Mouse (Mus musculus) inflammation-experienced regulatory T-cells, adult 6 months (primary cell): Measurements from ENCODE around the gene Oaz1. TPM values are rescaled to one million over a fixed set of nuclear protein-coding genes. Genes with fewer than 3 reads are reported as not detected.

Source experiments
- ATAC-seq: one replicate; pipeline ENCODE4 v1.8.0; 2017
- polyA plus RNA-seq, 3 experiments: library from polyadenylated mRNA; unstranded; fragments of 100-300 nt; shearing (Covaris generic); gene quantifications; one replicate each; pipeline ENCODE4 v1.2.1; 2017

Oaz1 gene
- polyA plus RNA-seq, 3 experiments from 2014 or later: 1,680 to 2,431 (median 2,240) TPM

- peak; percentile 84 for ATAC-seq
These were observed 28.7 kb downstream of the Oaz1 start, which contains the start of the genes Lsm7 and Sppl2b for GRCm38 (mm10) chr10:80854913-80855748. Lsm7 (minus strand) TSS chr10:80855209. Sppl2b (plus strand) TSS chr10:80855275.

GRCm38 (mm10) chr10:80855749-80856073 is 29.3 kb downstream of the Oaz1 start:
- no peak for ATAC-seq

GRCm38 (mm10) chr10:80856267-80856666 is 29.8 kb downstream of the Oaz1 start:
- ATAC-seq: no peak

- ATAC-seq: no peak
These were observed 30.5 kb downstream of the Oaz1 start for GRCm38 (mm10) chr10:80856908-80857307.

- no peak for ATAC-seq
These were observed 30.9 kb downstream of the Oaz1 start for GRCm38 (mm10) chr10:80857386-80857785.

GRCm38 (mm10) chr10:80857848-80858247 is 31.4 kb downstream of the Oaz1 start:
- no peak for ATAC-seq

GRCm38 (mm10) chr10:80858350-80858935 is 32.0 kb downstream of the Oaz1 start:
- no peak for ATAC-seq

GRCm38 (mm10) chr10:80862305-80862704 is 35.8 kb downstream of the Oaz1 start:
- no peak for ATAC-seq

GRCm38 (mm10) chr10:80864446-80864845 is 38.0 kb downstream of the Oaz1 start:
- no peak for ATAC-seq

GRCm38 (mm10) chr10:80870993-80871392 is 44.5 kb downstream of the Oaz1 start:
- no peak for ATAC-seq

- no peak for ATAC-seq
These were observed 45.1 kb downstream of the Oaz1 start, which contains the start of gene Tmprss9 for GRCm38 (mm10) chr10:80871581-80871980. Tmprss9 (plus strand) TSS chr10:80871848.

GRCm38 (mm10) chr10:80874035-80874434 is 47.6 kb downstream of the Oaz1 start:
- no peak for ATAC-seq

- peak; percentile 43 for ATAC-seq
These were observed 49.6 kb downstream of the Oaz1 start for GRCm38 (mm10) chr10:80876028-80876427.

GRCm38 (mm10) chr10:80876594-80876993 is 50.1 kb downstream of the Oaz1 start:
- no peak for ATAC-seq

Other genes with a start within 250 kb of the Oaz1 start
- 1 to 10 TPM; 6.3 to 7.1 (median 6.8) TPM for gene Klf16, start 249.3 kb upstream of the Oaz1 start, polyA plus RNA-seq
- gene Abhd17a, start 236.3 kb upstream of the Oaz1 start, polyA plus RNA-seq: 10 to 100 TPM in 2 of 3 experiments, 1 to 10 TPM in 1; 8.6 to 12.0 (median 11.4) TPM
- 100 to 1,000 TPM in 2 of 3 experiments, 10 to 100 TPM in 1; 96.2 to 110 (median 108) TPM for gene Scamp4, start 223.8 kb upstream of the Oaz1 start, polyA plus RNA-seq
- 1 to 10 TPM; 2.6 to 4.2 (median 3.1) TPM for gene Adat3, start 223.8 kb upstream of the Oaz1 start, polyA plus RNA-seq
- gene Gm49322, start 220.6 kb upstream of the Oaz1 start, polyA plus RNA-seq: 1 to 10 TPM; 5.3 to 8.4 (median 8.3) TPM
- gene Csnk1g2, start 203.8 kb upstream of the Oaz1 start, polyA plus RNA-seq: 10 to 100 TPM; 11.7 to 16.3 (median 13.2) TPM
- gene Btbd2, start 169.6 kb upstream of the Oaz1 start, polyA plus RNA-seq: 10 to 100 TPM in 1 of 3 experiments, 1 to 10 TPM in 2; 3.4 to 10.4 (median 9.2) TPM
- 10 to 100 TPM; 50.3 to 61.4 (median 50.9) TPM for gene Mknk2, start 148.5 kb upstream of the Oaz1 start, polyA plus RNA-seq
- gene Mob3a, start 124.7 kb upstream of the Oaz1 start, polyA plus RNA-seq: 100 to 1,000 TPM; 190 to 248 (median 240) TPM
- 100 to 1,000 TPM in 2 of 3 experiments, 10 to 100 TPM in 1; 71.4 to 109 (median 107) TPM for gene Izumo4, start 124.5 kb upstream of the Oaz1 start, polyA plus RNA-seq
- gene Ap3d1, start 84.4 kb upstream of the Oaz1 start, polyA plus RNA-seq: 10 to 100 TPM; 20.9 to 33.0 (median 29.8) TPM
- gene Dot1l, start 71.5 kb upstream of the Oaz1 start, polyA plus RNA-seq: 10 to 100 TPM; 10.9 to 23.4 (median 15.3) TPM
- 10 to 100 TPM; 12.1 to 22.6 (median 17.8) TPM for gene Sf3a2, start 28.5 kb upstream of the Oaz1 start, polyA plus RNA-seq
- gene Plekhj1, start 28.0 kb upstream of the Oaz1 start, polyA plus RNA-seq: 100 to 1,000 TPM; 127 to 149 (median 146) TPM
- gene Amh, start 21.4 kb upstream of the Oaz1 start, polyA plus RNA-seq: not detected
- gene Jsrp1, start 13.2 kb upstream of the Oaz1 start, polyA plus RNA-seq: not detected
- not detected for gene Lingo3, start 17.4 kb downstream of the Oaz1 start, polyA plus RNA-seq
- gene Lsm7, start 28.6 kb downstream of the Oaz1 start, polyA plus RNA-seq: 100 to 1,000 TPM; 144 to 210 (median 202) TPM
- 10 to 100 TPM in 2 of 3 experiments, 1 to 10 TPM in 1; 9.6 to 15.0 (median 12.1) TPM for gene Sppl2b, start 28.6 kb downstream of the Oaz1 start, polyA plus RNA-seq
- not detected for gene Tmprss9, start 45.2 kb downstream of the Oaz1 start, polyA plus RNA-seq
- 100 to 1,000 TPM; 207 to 260 (median 248) TPM for gene Timm13, start 74.3 kb downstream of the Oaz1 start, polyA plus RNA-seq
- 1 to 10 TPM; 2.4 to 4.5 (median 3.5) TPM for gene Lmnb2, start 91.6 kb downstream of the Oaz1 start, polyA plus RNA-seq
- 10 to 100 TPM; 26.4 to 51.5 (median 39.3) TPM for gene Gadd45b, start 103.4 kb downstream of the Oaz1 start, polyA plus RNA-seq
- gene Gng7, start 188.3 kb downstream of the Oaz1 start, polyA plus RNA-seq: not detected
- gene Diras1, start 199.0 kb downstream of the Oaz1 start, polyA plus RNA-seq: not detected
- gene Slc39a3, start 210.8 kb downstream of the Oaz1 start, polyA plus RNA-seq: 1 to 10 TPM; 2.4 to 5.0 (median 2.7) TPM
- 10 to 100 TPM; 66.4 to 86.5 (median 71.0) TPM for gene Sgta, start 233.5 kb downstream of the Oaz1 start, polyA plus RNA-seq
- 1 to 10 TPM; 1.9 to 2.7 (median 2.5) TPM for gene Thop1, start 243.4 kb downstream of the Oaz1 start, polyA plus RNA-seq